Mouse (Mus musculus) megakaryocyte, embryonic 14.5 days (primary cell): ENCODE data around the gene Galnt2. TPM values are rescaled to one million over a fixed set of nuclear protein-coding genes. Genes with fewer than 3 reads are reported as not detected.

Experiments used
- H3K27me3 ChIP-seq: replicated peaks from 2 replicates; pipeline ENCODE3; 2012; ENCODE audit warnings: inconsistent platforms
- H3K36me3 ChIP-seq: replicated peaks from 2 replicates; pipeline ENCODE3; 2012; ENCODE audit warnings: low read length, inconsistent platforms, mixed read lengths
- H3K4me1 ChIP-seq: 2 replicates; pipeline ENCODE4 v1.6.1; 2012; ENCODE audit warnings: inconsistent platforms
- H3K4me3 ChIP-seq: replicated peaks from 2 replicates; pipeline ENCODE3; 2012; ENCODE audit warnings: moderate library complexity, mild to moderate bottlenecking, inconsistent platforms
- H3K9me3 ChIP-seq: 2 replicates; pipeline ENCODE4 v1.6.1; 2012; ENCODE audit warnings: inconsistent platforms
- FLI1 ChIP-seq: IDR thresholded peaks from 2 replicates; pipeline ENCODE4 v1.6.1; 2012; ENCODE audit warnings: low read length, inconsistent platforms, mixed read lengths
- GATA1 ChIP-seq: IDR thresholded peaks from 3 replicates; pipeline ENCODE4 v1.6.1; 2012; ENCODE audit warnings: mixed read lengths, low read length, inconsistent platforms, borderline replicate concordance
- polyA plus RNA-seq: library from polyadenylated mRNA; stranded (reverse); fragments of >175 nt; gene quantifications from 2 replicates; pipeline ENCODE4 v1.2.3, GENCODE M21; 2012; ENCODE audit warnings: low replicate concordance; ENCODE audit not compliant: insufficient read depth

Gene Galnt2
- polyA plus RNA-seq, 1 experiment: 143 TPM

DNA sequence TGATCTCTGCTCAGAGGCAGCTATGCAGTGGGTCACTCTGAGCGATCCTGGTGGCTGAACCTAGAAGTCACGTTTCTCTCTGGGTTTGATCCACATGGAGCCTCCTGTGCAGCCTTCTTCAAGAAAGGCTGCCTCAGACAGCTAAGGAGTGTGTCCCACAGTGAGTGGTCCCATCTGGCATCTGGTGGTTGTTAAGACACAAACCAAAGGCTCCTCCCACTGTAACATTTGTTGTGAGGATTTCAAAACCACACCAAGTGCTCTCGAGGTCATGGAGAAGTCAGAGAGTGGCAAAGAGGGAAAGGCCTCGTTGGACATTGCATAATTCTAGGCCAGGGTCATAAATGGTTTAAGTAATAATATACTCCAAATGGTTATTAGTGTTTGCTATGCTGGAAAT lies 19.6 kb downstream of the Galnt2 start:
- H3K4me1 ChIP-seq: peaks cover 100% of the 10 kb centered on the region
- no peaks in the 10 kb centered on the region for H3K9me3 ChIP-seq
- TF ChIP-seq GATA1 (no peak), FLI1 (no peak)
- H3K27me3 ChIP-seq: no peaks in the 10 kb centered on the region
- peaks cover 81% of the 10 kb centered on the region for H3K36me3 ChIP-seq
- H3K4me3 ChIP-seq: peak overlapping the region; percentile 88

- H3K4me1 ChIP-seq: peaks cover 100% of the 10 kb centered on the region
- H3K4me3 ChIP-seq: peak overlapping the region; percentile 62
- no peak for TF ChIP-seq GATA1
- no peak for TF ChIP-seq FLI1
- no peaks in the 10 kb centered on the region for H3K27me3 ChIP-seq
- H3K36me3 ChIP-seq: peaks cover 81% of the 10 kb centered on the region
- H3K9me3 ChIP-seq: no peaks in the 10 kb centered on the region
These were observed 21.4 kb downstream of the Galnt2 start for GRCm38 (mm10) chr8:124252533-124252950.

DNA sequence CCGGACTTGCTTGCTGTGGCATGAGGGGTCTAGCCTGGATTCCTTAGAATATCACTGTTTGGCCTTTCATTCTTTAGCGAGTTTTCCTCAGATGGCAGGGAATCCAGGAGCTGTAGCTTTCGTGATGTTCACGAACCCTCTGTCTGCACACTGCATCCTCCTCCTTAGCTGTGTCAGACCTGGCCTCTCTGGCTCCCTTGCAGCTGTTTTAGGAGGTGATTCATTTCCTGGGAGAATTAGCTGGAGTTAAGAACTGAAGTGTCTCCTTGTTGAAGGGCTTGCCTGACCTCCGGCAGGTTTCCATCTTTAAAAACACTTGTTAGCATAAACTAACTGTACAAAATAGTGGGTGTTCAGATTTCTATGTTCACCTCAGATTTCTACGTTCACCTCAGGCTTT lies 22.7 kb downstream of the Galnt2 start:
- TF ChIP-seq GATA1 (no peak), FLI1 (no peak)
- Histone ChIP-seq H3K27me3 (no peaks in the 10 kb centered on the region), H3K9me3 (no peaks in the 10 kb centered on the region), H3K4me3 (peak overlapping the region; percentile 75), H3K36me3 (peaks cover 81% of the 10 kb centered on the region), H3K4me1 (peaks cover 100% of the 10 kb centered on the region)

DNA sequence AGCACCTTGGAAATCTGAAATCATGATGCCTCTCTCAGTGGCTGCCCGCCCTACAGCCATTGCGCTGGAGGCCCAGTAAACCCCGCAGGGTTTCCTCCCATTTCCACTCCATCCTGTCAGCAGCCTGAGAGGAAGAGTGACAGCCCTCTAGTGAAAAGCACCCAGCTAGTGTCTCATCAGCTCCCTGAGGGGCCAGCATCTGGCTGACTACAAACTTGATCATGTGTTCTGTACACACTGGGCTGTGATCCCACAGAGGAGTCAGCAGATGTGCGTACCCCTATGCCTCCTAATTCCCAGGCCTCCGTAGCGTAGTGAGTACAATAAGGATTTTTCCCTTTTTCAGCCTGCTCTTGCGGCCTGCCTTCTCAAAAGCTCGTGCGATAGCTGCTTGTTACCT lies 25.6 kb downstream of the Galnt2 start:
- Histone ChIP-seq H3K36me3 (peaks cover 85% of the 10 kb centered on the region), H3K4me3 (peak overlapping the region; percentile 72), H3K4me1 (peaks cover 100% of the 10 kb centered on the region), H3K9me3 (no peaks in the 10 kb centered on the region), H3K27me3 (no peaks in the 10 kb centered on the region)
- TF ChIP-seq GATA1: no peak
- TF ChIP-seq FLI1: no peak

- H3K27me3 ChIP-seq: no peaks in the 10 kb centered on the region
- H3K4me1 ChIP-seq: peaks cover 100% of the 10 kb centered on the region
- H3K4me3 ChIP-seq: peak overlapping the region; percentile 55
- no peaks in the 10 kb centered on the region for H3K9me3 ChIP-seq
- no peak for TF ChIP-seq GATA1
- TF ChIP-seq FLI1: no peak
- peaks cover 82% of the 10 kb centered on the region for H3K36me3 ChIP-seq
These were observed 26.2 kb downstream of the Galnt2 start for GRCm38 (mm10) chr8:124257363-124257762.

- Histone ChIP-seq H3K4me1 (peaks cover 100% of the 10 kb centered on the region), H3K4me3 (peak overlapping the region; percentile 83), H3K9me3 (no peaks in the 10 kb centered on the region), H3K27me3 (no peaks in the 10 kb centered on the region), H3K36me3 (peaks cover 85% of the 10 kb centered on the region)
- no peak for TF ChIP-seq GATA1
- no peak for TF ChIP-seq FLI1
These were observed 28.0 kb downstream of the Galnt2 start for GRCm38 (mm10) chr8:124259146-124259545.

DNA sequence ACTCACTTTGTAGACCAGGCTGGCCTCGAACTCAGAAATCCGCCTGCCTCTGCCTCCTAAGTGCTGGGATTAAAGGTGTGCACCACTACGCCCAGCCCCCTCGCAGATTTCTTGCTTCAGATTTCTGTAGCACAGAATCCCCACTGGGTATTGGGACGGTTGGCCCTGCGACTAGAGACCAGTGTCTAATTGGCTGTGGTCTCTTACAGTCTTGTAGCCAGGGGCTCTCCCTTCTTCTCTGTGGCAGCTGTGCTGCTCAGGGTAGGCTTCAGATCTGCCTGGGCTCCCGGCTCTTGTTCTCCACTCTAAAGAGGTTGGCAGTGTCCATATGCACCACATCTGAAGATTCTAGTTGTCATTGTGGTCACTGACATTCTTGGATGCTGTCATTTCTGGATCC lies 28.7 kb downstream of the Galnt2 start:
- H3K36me3 ChIP-seq: peaks cover 88% of the 10 kb centered on the region
- no peaks in the 10 kb centered on the region for H3K27me3 ChIP-seq
- H3K4me3 ChIP-seq: peak overlapping the region; percentile 86
- peaks cover 100% of the 10 kb centered on the region for H3K4me1 ChIP-seq
- H3K9me3 ChIP-seq: no peaks in the 10 kb centered on the region
- TF ChIP-seq GATA1 (no peak), FLI1 (no peak)

DNA sequence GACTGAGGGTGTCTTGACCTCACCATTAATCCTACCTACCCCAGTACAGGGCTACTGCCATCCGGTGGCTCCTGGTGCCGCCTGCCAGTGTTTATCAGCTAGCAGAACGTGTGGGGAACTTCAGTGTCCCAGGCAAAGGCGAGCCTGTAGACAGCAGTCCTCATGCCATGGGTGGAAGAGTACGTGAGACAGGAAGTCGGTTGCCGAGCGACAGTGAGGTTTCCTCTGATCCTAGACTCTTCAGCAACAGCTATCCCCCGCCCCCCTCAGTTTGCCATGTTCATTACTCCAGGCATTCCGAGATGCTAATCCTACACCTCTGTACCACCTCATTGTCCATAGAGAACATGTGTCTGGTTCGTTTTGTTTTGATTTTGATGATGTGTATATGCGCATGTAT lies 29.2 kb downstream of the Galnt2 start:
- TF ChIP-seq GATA1 (no peak), FLI1 (no peak)
- Histone ChIP-seq H3K9me3 (no peaks in the 10 kb centered on the region), H3K36me3 (peaks cover 88% of the 10 kb centered on the region), H3K4me1 (peaks cover 100% of the 10 kb centered on the region), H3K4me3 (peak overlapping the region; percentile 86), H3K27me3 (no peaks in the 10 kb centered on the region)

DNA sequence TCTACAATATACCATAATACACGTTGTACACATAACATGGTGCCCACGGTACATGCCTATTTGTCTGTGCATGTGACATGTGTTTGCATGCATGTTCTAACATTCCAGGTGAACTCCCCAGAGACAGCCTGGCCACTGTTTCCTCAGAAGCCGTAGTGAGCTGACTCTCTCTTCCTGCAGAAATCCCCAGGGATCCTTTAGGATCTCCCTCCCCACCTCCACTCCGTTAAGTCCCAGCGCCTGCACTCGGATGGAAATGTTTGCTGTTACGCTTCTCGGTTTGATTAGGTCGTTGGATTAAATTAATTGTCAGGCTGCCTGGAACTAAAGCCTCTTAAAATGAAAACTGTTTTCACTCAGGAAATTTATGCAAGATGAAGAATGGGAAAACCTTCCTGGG lies 31.9 kb downstream of the Galnt2 start:
- Histone ChIP-seq H3K4me1 (peaks cover 100% of the 10 kb centered on the region), H3K9me3 (peaks cover 4% of the 10 kb centered on the region; the same call in 1 of the 2 replicates), H3K4me3 (peak overlapping the region; percentile 16), H3K27me3 (no peaks in the 10 kb centered on the region), H3K36me3 (peaks cover 88% of the 10 kb centered on the region)
- TF ChIP-seq FLI1: no peak
- TF ChIP-seq GATA1: no peak

DNA sequence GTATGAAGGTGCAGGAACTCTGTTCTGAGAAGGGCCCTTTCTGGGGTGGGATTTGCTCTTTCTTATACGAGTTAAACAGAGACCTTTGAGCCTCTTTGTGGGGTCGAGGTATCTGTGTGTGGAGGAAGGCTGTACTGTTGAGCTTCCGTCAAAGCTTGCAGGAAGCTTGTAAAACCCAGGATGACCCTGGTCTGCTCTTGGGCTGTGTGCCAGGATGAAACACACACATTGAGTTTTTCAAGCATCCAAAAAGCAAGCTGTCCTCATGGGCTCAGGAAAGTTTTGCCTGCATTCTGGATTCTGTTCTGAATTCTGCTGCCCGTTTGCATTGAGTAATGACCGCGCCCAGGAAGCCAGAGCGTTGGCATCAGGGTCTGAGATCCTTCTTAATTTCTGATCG lies 32.8 kb downstream of the Galnt2 start:
- H3K4me1 ChIP-seq: peaks cover 100% of the 10 kb centered on the region
- TF ChIP-seq FLI1 (no peak), GATA1 (no peak)
- H3K27me3 ChIP-seq: no peaks in the 10 kb centered on the region
- H3K36me3 ChIP-seq: peaks cover 88% of the 10 kb centered on the region
- peaks cover 4% of the 10 kb centered on the region; the same call in 1 of the 2 replicates for H3K9me3 ChIP-seq
- H3K4me3 ChIP-seq: no peak overlapping the region

DNA sequence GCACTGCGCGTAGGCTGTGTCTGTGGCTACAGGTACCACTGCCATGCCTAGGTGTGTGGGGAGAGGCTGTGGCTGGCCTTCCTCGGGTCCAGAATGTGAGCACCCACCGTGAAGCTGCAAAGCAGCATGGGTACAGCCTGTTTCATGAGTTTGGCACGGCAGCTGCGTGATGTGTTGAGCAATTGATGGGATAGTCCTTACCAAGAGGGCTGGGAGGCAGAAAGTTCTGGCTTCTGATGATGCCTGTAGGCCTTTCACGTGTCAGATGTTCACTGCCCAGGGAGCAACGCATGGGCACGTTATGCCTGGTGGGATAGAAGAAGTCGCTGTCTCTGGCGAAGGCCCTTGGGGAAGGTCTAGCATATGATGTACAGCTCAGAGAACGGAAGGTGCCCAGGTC lies 33.5 kb downstream of the Galnt2 start:
- no peak for TF ChIP-seq FLI1
- TF ChIP-seq GATA1: no peak
- Histone ChIP-seq H3K27me3 (no peaks in the 10 kb centered on the region), H3K4me1 (peaks cover 100% of the 10 kb centered on the region)

More for the DNA sequence above, 33.5 kb downstream of the Galnt2 start:
- H3K36me3 ChIP-seq: peaks cover 89% of the 10 kb centered on the region
- peaks cover 4% of the 10 kb centered on the region; the same call in 1 of the 2 replicates for H3K9me3 ChIP-seq
- H3K4me3 ChIP-seq: peak overlapping the region; percentile 38
